Mouse (Mus musculus): ENCODE results near the gene Pdcd6. TPM values are rescaled to one million over a fixed set of nuclear protein-coding genes. Genes with fewer than 3 reads are reported as not detected.

Gene Pdcd6
- polyA plus RNA-seq, 1 experiment = 109 TPM

GRCm38 (mm10) chr13:74349566-74350434 is 32.4 kb upstream of the Pdcd6 start, which contains the start of the genes Sdha and Ccdc127:
Gene Sdha (minus strand): TSS chr13:74350280.
Gene Ccdc127 (plus strand): TSS chr13:74350309.
- H3K4me1 ChIP-seq (replicated peaks; ENCODE audit: control insufficient read depth, insufficient read depth, low read length) = no peaks in the 10 kb centered on the region
- no peaks in the 10 kb centered on the region for H3K27me3 ChIP-seq (ENCODE audit: control insufficient read depth, insufficient read depth, low read length)
- peak within 1 kb of the TSS; percentile 62 for H3K4me3 ChIP-seq (ENCODE audit: control insufficient read depth, insufficient read depth, low read length)
- WGBS = 2% methylated on average over 57 of the region's 57 CpGs
- H3K27ac ChIP-seq (ENCODE audit: control insufficient read depth, insufficient read depth, low read length) = no peak within 1 kb of the TSS
- no peaks in the 10 kb centered on the region for H3K36me3 ChIP-seq (ENCODE audit: control insufficient read depth, insufficient read depth, low read length)
- peak; percentile 96 for DNase-seq
- peak; percentile 92 for TF ChIP-seq POLR2A (IDR thresholded peaks at IDR 0.05; ENCODE audit: control insufficient read depth, extremely low read depth, insufficient read depth, low read length, poor library complexity)
- 0 out of 2 replicates have a peak, but pooled peaks have one; percentile 64 for TF ChIP-seq CTCF (IDR thresholded peaks at IDR 0.05; ENCODE audit: borderline replicate concordance, control insufficient read depth, extremely low read depth, insufficient read depth, low read length, poor library complexity)

- Histone ChIP-seq H3K27ac (ENCODE audit: control insufficient read depth, insufficient read depth, low read length) (no peak overlapping the region), H3K4me1 (replicated peaks; ENCODE audit: control insufficient read depth, insufficient read depth, low read length) (no peaks in the 10 kb centered on the region), H3K4me3 (ENCODE audit: control insufficient read depth, insufficient read depth, low read length) (no peak overlapping the region), H3K27me3 (ENCODE audit: control insufficient read depth, insufficient read depth, low read length) (no peaks in the 10 kb centered on the region), H3K36me3 (ENCODE audit: control insufficient read depth, insufficient read depth, low read length) (peaks cover 61% of the 10 kb centered on the region)
- WGBS = 54% methylated on average over 3 of the region's 3 CpGs
- TF ChIP-seq CTCF (IDR thresholded peaks at IDR 0.05; ENCODE audit: borderline replicate concordance, control insufficient read depth, extremely low read depth, insufficient read depth, low read length, poor library complexity) (no peak), POLR2A (IDR thresholded peaks at IDR 0.05; ENCODE audit: control insufficient read depth, extremely low read depth, insufficient read depth, low read length, poor library complexity) (no peak)
- peak; percentile 49 for DNase-seq
Measured at GRCm38 (mm10) chr13:74341036-74341435, 23.7 kb upstream of the Pdcd6 start.

GRCm38 (mm10) chr13:74329321-74329720 is 11.9 kb upstream of the Pdcd6 start:
- H3K4me3 ChIP-seq (ENCODE audit: control insufficient read depth, insufficient read depth, low read length) = no peak overlapping the region
- H3K4me1 ChIP-seq (replicated peaks; ENCODE audit: control insufficient read depth, insufficient read depth, low read length) = no peaks in the 10 kb centered on the region
- no peak for TF ChIP-seq CTCF (IDR thresholded peaks at IDR 0.05; ENCODE audit: borderline replicate concordance, control insufficient read depth, extremely low read depth, insufficient read depth, low read length, poor library complexity)
- no peak for TF ChIP-seq POLR2A (IDR thresholded peaks at IDR 0.05; ENCODE audit: control insufficient read depth, extremely low read depth, insufficient read depth, low read length, poor library complexity)
- no peak overlapping the region for H3K27ac ChIP-seq (ENCODE audit: control insufficient read depth, insufficient read depth, low read length)
- no peak for DNase-seq
- peaks cover 73% of the 10 kb centered on the region for H3K36me3 ChIP-seq (ENCODE audit: control insufficient read depth, insufficient read depth, low read length)
- no peaks in the 10 kb centered on the region for H3K27me3 ChIP-seq (ENCODE audit: control insufficient read depth, insufficient read depth, low read length)

GRCm38 (mm10) chr13:74316789-74317169 is 601 bp downstream of the Pdcd6 start:
- peaks cover 3% of the 10 kb centered on the region for H3K4me1 ChIP-seq (replicated peaks; ENCODE audit: control insufficient read depth, insufficient read depth, low read length)
- no peak for TF ChIP-seq POLR2A (IDR thresholded peaks at IDR 0.05; ENCODE audit: control insufficient read depth, extremely low read depth, insufficient read depth, low read length, poor library complexity)
- TF ChIP-seq CTCF (IDR thresholded peaks at IDR 0.05; ENCODE audit: borderline replicate concordance, control insufficient read depth, extremely low read depth, insufficient read depth, low read length, poor library complexity) = no peak
- peaks cover 2% of the 10 kb centered on the region for H3K36me3 ChIP-seq (ENCODE audit: control insufficient read depth, insufficient read depth, low read length)
- DNase-seq = no peak
- H3K4me3 ChIP-seq (ENCODE audit: control insufficient read depth, insufficient read depth, low read length) = peak overlapping the region; percentile 82
- no peak overlapping the region for H3K27ac ChIP-seq (ENCODE audit: control insufficient read depth, insufficient read depth, low read length)
- no peaks in the 10 kb centered on the region for H3K27me3 ChIP-seq (ENCODE audit: control insufficient read depth, insufficient read depth, low read length)
- WGBS = 2% methylated on average over 15 of the region's 15 CpGs

- no peak for TF ChIP-seq POLR2A (IDR thresholded peaks at IDR 0.05; ENCODE audit: control insufficient read depth, extremely low read depth, insufficient read depth, low read length, poor library complexity)
- TF ChIP-seq CTCF (IDR thresholded peaks at IDR 0.05; ENCODE audit: borderline replicate concordance, control insufficient read depth, extremely low read depth, insufficient read depth, low read length, poor library complexity) = no peak
- Histone ChIP-seq H3K36me3 (ENCODE audit: control insufficient read depth, insufficient read depth, low read length) (no peaks in the 10 kb centered on the region; the same call in 1 of the 2 replicates), H3K4me3 (ENCODE audit: control insufficient read depth, insufficient read depth, low read length) (peak overlapping the region; percentile 82), H3K27me3 (ENCODE audit: control insufficient read depth, insufficient read depth, low read length) (no peaks in the 10 kb centered on the region), H3K4me1 (replicated peaks; ENCODE audit: control insufficient read depth, insufficient read depth, low read length) (peaks cover 3% of the 10 kb centered on the region), H3K27ac (ENCODE audit: control insufficient read depth, insufficient read depth, low read length) (no peak overlapping the region)
- DNase-seq = no peak
- WGBS = 28% methylated on average over 4 of the region's 4 CpGs
Measured at GRCm38 (mm10) chr13:74316386-74316785, 994 bp downstream of the Pdcd6 start.

- TF ChIP-seq POLR2A (IDR thresholded peaks at IDR 0.05; ENCODE audit: control insufficient read depth, extremely low read depth, insufficient read depth, low read length, poor library complexity) (no peak), CTCF (IDR thresholded peaks at IDR 0.05; ENCODE audit: borderline replicate concordance, control insufficient read depth, extremely low read depth, insufficient read depth, low read length, poor library complexity) (no peak)
- H3K27ac ChIP-seq (ENCODE audit: control insufficient read depth, insufficient read depth, low read length) = no peak overlapping the region
- no peak for DNase-seq
- H3K36me3 ChIP-seq (ENCODE audit: control insufficient read depth, insufficient read depth, low read length) = peaks cover 14% of the 10 kb centered on the region
- 95% methylated on average over 3 of the region's 3 CpGs for WGBS
- H3K4me1 ChIP-seq (replicated peaks; ENCODE audit: control insufficient read depth, insufficient read depth, low read length) = peaks cover 3% of the 10 kb centered on the region
- H3K4me3 ChIP-seq (ENCODE audit: control insufficient read depth, insufficient read depth, low read length) = no peak overlapping the region
- H3K27me3 ChIP-seq (ENCODE audit: control insufficient read depth, insufficient read depth, low read length) = no peaks in the 10 kb centered on the region
Measured at GRCm38 (mm10) chr13:74314616-74315015, 2.8 kb downstream of the Pdcd6 start.

Measured in thymus, adult 2 months (tissue).